Mouse (Mus musculus): Measurements from ENCODE around the gene Pmp22.

The Pmp22 gene

GRCm38 (mm10) chr11:63163986-63164682 lies 35.4 kb downstream of the Pmp22 start:
- no peak for DNase-seq

GRCm38 (mm10) chr11:63164756-63165484 lies 36.1 kb downstream of the Pmp22 start:
- no peak for DNase-seq

DNA sequence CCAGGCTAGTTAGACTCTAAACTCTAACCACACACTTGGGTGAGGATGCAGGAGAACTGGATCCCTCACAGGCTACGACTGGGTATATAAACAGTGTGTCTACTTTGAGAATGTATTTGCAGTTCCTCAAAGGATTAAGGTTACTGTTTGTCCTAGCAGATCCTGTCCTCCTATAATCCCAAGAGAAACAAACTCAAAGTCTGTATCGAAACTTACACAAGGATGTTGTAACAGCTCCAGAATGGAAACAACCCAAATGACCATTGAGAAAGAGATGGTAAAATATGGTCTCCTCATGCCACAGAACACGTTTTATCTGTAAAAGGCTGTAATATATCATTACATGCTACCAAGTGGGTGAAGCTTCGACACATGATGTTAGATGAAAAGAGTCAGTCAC lies 39.0 kb downstream of the Pmp22 start:
- DNase-seq = no peak

GRCm38 (mm10) chr11:63168551-63169258 lies 39.9 kb downstream of the Pmp22 start:
- no peak for DNase-seq

GRCm38 (mm10) chr11:63171977-63172376 lies 43.2 kb downstream of the Pmp22 start:
- no peak for DNase-seq

DNA sequence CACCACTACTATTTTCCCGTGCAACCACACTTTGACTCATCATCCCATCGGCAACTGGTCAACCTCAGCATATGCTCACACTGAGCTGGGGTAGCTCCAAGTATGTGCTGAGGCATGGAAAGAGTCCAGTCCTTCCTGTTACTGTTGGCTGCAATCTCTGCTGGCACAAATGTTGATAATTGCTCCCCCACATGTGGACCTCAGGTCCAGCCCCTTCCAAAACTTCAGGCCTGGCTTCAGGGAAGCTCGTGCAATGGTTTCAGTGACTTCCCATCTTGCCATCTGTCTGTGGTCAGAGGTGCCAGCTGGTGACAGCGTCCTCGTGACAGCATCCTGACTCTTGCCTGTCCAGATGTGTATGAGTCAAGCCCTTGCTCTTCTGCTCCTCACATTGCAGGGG lies 44.8 kb downstream of the Pmp22 start:
- no peak for DNase-seq

DNA sequence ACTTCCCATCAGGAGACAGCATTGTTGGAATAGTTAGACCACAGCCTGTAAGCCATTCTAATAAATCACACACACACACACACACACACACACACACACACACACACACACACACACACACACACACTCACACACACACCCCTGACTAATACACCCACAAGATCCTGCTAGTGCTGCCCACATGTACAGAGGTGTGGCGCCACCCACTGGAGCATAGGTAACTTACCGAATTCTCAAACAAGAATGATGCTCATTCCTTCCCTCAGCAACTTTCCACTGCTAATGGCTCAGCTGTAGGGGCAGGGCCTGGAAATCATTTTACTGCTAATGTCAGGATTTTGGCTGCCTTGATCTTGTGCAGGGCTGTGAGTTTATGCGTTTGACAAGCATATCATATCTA lies 46.5 kb downstream of the Pmp22 start:
- no peak for DNase-seq

GRCm38 (mm10) chr11:63176416-63176815 lies 47.6 kb downstream of the Pmp22 start:
- no peak for DNase-seq

DNA sequence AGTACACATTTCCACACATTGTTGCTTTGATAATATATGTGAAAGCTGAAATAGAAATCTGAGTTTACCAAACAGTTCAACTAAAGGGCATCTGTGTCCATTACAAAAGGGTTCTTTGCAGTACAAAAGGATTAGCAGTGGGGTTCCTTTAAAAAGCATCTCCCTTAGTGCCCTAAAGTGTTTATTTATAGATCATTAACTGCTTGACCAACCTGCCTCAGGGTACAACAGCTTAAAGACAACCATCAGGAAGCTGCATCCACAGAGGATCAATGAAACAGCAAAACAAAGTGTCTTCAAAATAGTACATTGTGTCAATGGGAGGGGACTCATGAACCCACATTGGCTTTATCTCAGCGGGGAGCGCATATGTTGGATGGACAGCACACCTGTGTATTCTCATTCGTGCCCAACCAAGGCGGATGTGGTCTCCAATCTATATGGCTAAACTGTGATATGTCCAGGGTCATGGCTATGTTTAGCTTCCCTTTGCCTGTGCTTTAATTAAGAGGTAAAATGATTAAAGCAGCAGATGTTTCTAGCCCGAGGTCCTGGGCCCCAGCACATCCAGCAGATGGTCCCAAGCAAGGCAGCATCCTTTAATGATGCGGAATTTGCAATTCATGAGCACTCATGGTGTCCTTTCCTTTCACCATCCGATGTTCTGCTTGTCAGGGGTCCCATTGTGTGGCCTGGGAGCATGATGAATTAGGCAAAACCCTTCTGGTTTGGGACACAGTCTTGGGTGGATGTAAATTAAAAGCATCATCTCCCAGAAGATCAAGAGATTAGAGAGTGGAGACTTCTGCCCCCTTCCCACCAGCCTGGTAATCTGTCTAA lies 51.7 kb downstream of the Pmp22 start:
- no peak for DNase-seq

DNA sequence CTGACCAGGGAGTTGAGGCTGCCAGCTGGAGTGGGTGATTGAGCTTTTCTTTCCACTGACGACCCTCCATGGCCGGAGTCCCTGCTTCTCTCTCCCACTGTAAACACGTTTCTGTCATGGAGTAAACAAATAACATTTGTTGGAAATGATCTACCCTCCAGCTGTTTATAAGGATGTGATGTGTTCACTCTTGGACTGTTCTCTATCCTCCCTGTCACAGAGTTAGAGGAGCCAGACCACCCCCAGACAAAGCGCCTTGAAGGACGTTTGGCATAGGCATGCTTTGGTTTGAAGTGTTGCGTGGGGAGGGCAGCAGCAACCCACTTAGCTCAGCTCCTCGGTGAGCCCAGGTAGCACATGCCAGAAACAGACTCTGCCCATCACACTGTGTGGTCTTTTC lies 60.0 kb downstream of the Pmp22 start:
- DNase-seq = no peak

GRCm38 (mm10) chr11:63198070-63198469 lies 69.3 kb downstream of the Pmp22 start:
- DNase-seq = no peak

DNA sequence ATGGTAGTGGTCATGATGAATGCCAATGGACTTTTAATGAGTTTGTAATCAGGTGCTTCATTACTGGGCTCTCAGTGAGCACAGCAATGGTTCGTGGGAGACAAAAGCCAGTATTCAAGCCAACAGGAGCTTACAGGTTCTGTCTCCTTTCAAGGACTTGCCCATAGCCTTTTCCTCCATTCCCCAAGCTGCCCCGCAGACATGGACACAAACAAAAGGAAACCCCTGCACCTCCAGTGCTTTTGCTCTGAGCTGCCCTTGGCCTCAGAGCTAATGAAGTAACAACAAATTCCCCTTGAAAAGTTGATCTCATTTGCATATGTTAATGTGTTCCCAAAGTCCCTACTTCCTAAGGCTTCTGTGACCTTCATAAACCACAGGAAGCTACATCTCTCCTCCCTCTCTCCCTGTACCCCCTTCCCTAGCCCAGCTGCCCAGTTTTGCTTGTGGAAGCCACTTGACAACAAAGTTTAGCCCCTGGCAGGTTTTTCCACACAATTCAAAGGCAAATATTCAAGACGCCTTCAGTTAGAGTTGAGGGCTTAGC lies 73.3 kb downstream of the Pmp22 start:
- no peak for DNase-seq
